Mouse (Mus musculus) mouse trophoblast stem cell (cell line): ENCODE data around the gene Iqcg.

ENCODE experiments used
- in situ Hi-C, 2 experiments: fragments of 300-500 bp; cut with MseI, MboI; formaldehyde crosslinking; loops; 2 replicates in 1 of 2; 3 replicates in 1 of 2; pipeline ENCODE4 v1.15.1; 2025

Gene Iqcg

GRCm38 (mm10) chr16:32981405-32981804 lies 74.6 kb downstream of the Iqcg start:
- in situ Hi-C loops, result no loop called here

GRCm38 (mm10) chr16:32980227-32980626 lies 75.8 kb downstream of the Iqcg start:
- in situ Hi-C loops, result no loop called here

- in situ Hi-C loops, result no loop called here
These were observed 83.0 kb downstream of the Iqcg start for GRCm38 (mm10) chr16:32973047-32973446.

- in situ Hi-C loops, result no loop called here
These were observed 83.5 kb downstream of the Iqcg start for GRCm38 (mm10) chr16:32972535-32972934.
